Mouse (Mus musculus) mouse trophoblast stem cell (cell line): Measurements from ENCODE around the gene Plekha6.

Experiments
- in situ Hi-C, 2 experiments: fragments of 300-500 bp; cut with MseI, MboI; formaldehyde crosslinking; loops; 2 replicates in 1 of 2; 3 replicates in 1 of 2; pipeline ENCODE4 v1.15.1; 2025

Plekha6 gene

DNA sequence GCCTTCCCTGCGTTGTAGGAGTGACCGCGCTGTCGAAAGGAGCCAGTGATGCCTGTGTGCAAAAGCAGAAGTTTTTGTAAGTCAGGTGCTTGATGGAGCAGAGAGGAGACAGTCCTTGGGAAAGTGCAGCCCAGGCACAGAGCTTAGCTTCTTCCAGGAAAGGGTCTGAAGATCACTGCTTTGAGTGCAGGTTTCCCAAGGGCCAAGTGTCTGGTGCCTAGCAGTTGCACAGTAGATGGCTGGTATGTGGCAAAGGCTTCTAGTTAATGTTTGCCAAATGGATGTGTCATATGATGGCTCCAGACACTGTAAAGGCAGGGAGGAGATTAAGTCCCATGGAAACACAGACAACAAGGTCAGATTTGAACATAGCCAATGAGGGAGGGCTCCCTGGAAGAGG lies 49.9 kb downstream of the Plekha6 start:
- in situ Hi-C loops, result no loop called here

DNA sequence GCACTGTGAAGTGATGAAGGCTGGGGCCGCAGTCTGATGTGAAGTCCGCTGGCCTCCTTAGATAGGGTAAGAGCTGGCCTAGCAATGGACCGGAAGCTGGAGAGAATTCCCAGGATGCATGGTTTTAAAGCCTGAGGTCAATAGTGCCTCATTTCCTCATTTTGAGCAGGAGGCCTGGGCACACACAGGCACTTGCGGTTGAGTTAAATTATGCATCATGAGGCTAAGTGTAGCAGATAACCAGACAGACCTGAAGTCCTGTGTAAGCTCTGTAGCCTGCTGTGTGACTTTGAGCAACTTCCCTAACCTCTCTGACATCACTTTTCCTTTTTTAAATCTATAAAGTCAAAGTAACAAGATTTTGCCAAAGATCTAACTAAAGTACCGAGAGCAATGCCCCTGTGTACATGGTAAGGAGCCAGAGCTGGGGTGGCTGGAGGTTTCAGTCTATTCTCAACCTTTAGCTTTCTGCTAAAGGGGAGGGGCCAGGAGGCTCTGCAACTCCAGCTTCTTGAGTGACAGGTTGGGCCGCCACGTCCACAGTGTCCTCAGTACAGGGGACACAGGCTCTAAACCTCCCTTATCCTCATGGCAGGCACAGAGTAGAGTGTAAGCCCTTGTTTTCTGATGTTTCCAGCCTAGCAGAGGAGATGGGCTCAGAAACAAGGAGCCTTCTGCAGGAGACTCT lies 50.8 kb downstream of the Plekha6 start:
- in situ Hi-C loops, result no loop called here

DNA sequence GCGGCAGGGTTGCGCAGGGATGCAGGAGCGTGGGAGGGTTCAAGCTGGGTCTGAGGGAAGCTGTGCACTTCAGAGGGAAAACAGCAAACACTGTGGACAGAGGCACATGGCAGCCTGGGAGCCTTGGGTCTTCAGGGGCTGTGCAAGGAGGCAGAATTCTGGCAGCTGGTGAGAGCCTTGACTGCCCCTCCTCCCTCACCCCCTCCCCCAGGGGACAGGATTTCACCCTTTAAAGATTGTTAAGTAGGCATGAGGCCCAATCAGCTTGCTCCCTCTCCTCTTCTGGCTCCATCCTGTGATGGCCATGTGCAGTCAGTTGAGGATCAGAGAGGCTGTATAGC lies 51.3 kb downstream of the Plekha6 start:
- in situ Hi-C loops, result no loop called here

DNA sequence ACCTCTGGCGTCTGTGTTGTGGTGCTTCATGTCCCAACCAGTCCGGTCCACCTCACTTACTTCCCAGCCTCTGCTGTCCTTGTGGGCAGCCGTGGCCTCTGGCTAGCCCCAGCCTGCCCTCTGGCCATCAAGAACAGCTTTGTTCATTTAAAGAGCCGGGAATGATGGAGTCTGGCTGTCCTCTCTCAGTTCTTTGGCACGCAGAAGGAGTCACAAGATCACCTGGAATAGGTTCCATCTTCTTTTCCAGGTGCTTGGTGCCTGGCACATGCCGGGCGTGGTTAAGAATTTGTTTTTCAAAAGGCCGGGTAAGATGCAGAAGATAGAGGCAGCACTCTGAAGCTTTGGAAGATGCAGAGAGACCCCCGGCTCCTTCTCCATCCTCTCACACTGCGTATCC lies 51.7 kb downstream of the Plekha6 start:
- in situ Hi-C loops, result no loop called here

DNA sequence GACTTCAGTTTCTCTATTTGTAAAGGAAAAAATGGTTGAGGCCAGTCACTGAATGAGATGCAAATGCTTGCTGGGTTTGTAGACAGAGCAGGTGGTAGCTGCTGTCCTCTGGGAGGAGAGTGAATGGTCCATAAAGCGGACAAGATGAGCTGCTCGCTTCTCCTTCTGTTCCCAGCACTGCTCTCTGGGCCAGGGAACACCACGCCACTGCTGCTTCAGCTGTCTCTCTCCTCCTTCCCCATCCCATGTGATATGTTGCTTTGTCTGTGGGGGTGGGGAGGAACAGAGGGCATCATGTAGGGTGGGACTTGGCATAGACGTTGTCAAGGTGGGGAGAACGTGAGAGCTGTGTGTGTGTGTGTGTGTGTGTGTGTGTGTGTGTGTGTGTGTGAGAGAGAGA lies 53.0 kb downstream of the Plekha6 start:
- in situ Hi-C loops, result no loop called here

DNA sequence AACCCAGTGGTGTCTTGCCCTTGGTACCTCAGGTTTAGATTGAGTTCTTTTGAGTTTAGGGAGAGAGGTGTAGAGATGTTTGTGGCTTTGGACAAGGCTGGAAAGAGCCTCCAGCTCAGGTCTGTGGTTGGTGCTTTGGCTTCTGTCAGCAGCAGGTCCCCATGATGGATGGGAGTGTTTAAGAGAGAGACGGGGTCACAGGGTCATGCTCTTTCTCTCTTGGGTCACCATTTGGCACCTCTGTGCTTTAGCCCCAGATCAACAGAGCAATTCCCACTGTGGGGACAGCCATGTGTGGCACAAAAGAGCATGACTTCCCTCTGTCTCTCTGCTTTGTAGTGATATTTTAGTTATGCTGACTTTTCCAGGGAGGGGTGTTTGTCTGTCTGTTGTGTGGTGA lies 55.1 kb downstream of the Plekha6 start:
- in situ Hi-C loops, result no loop called here

DNA sequence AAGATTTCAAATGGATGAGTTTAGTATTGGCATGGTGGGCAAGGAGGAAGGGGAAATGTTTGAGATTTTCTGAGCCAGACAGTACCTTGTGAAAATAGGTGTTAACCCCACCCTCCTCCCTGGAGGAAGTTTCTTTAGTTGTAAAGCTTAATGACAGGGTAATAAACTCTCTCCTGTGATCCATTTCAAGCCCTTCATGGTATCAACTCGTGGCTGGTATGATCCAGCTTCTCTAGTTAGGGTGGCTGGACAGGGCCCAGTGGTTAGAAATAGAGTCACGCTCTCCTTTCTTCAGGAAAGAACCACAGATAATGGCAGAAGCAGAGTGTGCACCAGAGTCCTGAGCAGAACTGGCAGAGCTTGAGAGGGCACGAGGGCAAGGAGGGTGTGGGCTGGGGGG lies 57.4 kb downstream of the Plekha6 start:
- in situ Hi-C loops, result no loop called here

DNA sequence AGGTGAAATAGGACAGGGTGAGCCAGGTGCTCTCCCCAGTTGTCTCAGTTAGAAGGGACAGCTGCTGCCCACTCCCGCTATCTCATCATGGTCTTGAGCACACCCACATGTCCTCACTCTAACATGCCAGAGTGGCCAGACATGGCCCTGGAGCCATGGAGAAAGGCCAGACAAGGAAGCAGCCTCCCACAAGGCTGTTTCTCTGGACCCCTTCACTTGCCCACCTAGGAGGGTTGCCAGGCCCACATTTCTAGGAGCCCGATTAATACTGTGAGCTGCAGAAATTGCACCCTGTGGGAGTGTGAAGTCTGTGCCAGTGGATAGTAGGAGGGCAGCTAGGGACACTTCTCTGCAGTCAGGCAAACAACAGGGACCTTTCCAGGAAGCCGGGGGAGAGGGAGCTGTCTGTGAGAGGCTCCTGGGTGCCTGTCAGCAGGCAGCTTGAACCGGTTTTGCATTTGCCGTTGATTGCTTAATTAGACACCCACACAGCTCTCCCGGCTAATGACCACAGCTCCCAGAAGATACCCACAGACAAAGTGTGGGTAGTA lies 58.5 kb downstream of the Plekha6 start:
- in situ Hi-C loops, result no loop called here

DNA sequence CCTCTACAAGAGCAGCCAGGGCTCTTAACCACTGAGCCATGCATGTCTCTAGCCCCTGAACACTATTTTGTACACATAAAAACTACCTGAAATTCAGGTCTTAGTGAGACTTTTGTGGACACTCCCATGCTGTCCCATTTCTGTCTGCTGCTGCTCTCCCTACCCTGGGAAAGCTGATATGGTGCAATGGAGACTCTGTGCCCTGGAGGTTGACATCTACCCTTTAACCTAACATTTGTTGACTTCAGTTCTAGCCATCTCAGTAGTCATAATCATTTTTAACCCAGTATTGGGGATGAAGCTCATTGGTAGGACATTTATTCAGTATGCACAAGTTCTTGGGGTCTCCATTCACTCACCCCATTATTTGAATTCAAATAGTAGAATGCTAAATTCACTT lies 60.7 kb downstream of the Plekha6 start:
- in situ Hi-C loops, result no loop called here

DNA sequence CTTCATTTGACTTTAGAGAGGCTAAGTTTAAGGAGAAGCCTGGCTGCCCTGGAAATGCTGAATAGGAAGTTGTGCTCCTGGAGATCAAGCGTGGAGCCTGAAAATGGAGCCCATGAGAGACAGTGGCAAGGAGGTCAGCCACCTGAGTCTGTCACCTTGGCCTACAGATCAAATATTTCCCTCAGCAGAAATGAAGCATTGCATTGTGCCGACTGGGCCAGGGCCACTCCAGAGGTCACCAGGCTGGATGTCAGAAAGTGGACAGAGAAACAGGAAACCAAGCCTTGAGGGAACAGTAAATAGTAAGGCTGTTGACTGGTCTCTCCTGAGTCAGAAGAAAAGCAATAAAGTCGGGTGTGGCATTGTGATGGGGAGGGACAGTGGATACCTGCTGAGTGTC lies 61.1 kb downstream of the Plekha6 start:
- in situ Hi-C loops, result no loop called here

DNA sequence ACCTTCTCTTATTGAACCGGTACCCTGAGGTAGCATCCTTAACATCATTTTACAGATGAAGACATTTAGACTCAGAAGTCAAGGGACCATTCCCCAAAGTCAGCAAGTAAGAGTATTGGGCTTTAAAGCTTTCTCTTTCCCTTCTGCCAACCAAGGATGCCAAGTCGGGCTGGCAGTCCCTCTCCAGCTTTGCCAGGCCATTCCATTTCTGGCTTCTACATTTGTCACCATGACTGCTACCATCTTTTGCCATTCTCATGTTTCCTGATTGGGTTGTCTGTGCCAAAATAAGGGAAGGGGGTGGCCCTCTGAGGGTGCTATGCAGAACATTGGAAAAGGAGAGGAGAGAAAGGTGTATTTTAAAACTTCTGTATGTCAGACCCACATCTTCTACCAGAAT lies 61.6 kb downstream of the Plekha6 start:
- in situ Hi-C loops, result no loop called here

DNA sequence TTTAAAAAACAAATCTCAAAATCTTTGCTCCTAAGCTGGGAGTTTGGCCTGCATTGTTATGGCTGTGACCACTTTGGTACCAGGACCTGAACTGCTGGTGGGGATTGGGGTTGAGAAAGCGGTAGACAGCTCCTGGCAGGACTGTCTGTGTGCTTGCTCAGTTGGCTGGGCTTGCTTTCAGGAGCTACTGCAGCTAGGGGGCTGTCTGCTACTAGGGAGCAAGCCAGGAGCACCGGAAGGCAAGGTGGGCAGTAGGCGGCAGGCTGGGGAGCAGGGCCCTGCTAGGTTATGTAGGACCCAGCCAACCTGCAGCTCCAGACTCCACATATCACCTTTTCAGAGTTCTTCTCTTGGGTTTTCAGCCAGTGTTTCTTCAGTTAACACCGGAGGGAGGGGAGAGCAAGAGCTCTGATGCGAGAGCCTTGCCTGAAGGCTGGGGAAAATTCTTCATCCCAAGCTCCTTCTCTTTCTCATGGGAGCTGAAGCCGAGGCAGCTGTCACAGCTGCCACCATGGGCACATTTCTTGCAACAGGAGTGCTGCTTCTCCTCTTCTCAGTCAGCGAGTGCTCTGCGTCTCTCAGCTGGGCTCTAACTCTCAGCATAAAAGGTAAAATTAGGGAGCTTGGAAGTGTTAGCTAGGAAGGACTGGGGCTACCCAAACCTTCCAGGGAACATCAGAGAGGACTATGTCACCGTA lies 62.1 kb downstream of the Plekha6 start:
- in situ Hi-C loops, result no loop called here

DNA sequence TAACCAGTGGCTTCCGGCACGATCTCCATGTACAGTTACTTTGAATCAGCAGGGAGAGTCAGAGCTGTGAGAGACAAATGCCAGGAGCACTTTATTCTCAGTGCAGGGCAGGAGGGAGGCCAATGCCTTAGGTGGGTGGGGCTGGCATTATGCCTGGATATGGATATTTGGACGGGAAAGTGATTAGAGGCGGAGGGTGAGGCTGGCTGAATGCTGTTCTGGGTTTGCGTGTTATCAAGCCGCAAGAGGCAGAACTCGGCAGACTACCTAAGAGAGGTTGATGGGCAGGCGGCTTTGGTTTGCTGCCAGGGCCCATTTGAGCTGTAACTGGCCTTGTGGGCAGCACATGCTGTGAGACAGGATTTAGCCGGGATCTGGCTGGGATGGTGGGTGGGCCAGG lies 62.9 kb downstream of the Plekha6 start:
- in situ Hi-C loops, result no loop called here

DNA sequence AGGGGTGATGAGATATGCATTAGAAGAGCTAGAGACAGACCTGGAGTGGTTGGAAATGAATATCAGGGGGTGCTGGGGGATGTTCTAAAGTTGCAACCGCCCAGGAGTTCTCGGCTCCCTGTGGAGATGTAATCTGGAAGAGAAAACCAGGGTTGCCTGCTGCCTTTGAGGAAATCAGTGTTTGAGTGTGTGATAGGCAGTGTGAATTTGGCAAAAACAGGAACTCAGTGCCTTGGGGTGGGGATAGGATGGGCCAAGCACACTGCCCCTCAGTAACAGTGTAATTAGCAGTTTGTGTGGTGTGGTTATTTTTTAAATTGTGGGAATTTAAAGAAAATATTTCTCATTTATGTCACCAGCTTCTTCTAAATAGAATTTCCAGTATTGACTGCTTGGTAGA lies 63.4 kb downstream of the Plekha6 start:
- in situ Hi-C loops, result no loop called here

DNA sequence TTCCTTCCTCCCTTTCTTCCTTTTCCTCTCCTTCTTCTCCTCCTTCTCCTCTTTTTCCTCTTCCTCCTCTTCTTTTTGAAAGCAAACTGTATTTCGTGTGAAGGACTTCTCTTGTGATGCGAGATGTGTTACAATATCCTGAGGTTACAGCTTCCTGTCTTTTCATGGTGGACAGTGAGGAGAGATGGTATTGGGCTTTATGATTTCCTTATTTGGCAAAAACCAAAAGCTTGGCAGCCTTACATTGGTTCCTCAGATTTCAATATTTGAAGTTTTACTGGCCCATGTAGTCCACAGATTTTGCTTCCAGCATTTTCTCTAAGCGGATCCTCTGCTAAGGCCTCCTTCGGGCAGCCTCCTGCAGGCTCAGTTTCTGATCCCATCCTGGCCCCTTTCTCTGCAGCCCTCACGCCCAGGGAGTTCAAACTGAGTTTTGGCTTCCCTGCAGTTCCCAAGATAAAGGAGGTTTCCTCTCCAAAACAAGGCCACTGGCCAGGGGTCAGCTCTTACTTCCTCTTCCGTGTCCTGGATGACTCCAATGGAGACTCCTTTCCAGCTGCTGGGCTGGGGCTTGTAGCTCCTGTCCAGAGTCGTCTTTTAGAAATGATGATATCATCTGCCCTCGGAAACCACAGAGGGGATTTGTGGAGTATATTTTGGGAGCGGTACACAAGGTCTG lies 64.9 kb downstream of the Plekha6 start:
- in situ Hi-C loops, result no loop called here

DNA sequence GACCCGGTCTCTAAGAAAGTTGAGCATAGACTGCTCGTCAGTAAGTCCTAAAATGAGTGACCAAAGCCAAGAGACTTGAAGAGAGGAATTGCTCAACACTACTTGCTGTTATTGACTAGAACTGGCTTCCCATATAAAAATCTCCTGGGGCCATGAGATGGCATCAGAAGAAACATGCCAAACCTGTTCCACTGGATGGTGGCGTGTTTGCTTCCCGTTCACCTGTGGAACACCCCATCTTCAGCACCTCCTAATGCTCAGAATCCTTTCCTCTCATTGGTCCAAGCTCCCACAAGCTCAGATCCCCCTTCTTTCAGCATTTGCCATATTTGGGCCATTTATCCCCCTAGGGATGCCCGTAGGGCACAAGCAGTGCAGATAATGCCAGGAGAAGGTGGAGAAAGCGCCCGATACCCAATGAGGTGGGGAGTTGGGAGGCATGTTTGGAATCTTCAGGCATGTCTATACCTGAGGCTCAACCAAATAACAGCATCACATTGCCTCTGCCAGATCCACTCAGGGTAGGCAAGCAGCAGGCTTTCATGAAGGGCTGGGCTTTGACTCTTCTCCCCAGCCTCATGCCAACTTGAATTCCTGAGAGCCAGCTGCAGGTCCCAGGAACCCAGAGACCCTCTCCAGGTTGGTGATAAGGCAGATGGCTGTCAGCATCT lies 67.6 kb downstream of the Plekha6 start:
- in situ Hi-C loops, result no loop called here

DNA sequence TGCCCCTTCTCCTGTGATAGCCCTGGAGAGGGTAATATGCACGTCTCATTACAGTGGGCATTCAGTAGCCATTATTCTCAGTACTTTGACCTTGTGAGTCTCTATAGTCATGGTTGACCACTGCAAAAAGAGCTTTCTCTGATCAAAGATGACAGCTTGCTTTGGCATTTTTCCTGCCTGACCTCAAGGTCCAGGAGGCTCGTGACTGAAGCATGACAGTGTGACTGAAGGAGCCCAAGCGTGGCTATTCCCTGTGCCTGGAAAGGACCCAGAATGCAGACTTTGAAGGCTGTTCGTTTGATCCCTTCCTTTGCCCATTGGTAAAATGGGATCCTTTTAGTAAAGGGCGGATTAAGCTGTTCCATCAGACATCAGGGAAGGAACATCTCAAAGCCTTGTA lies 71.9 kb downstream of the Plekha6 start:
- in situ Hi-C loops, result no loop called here

DNA sequence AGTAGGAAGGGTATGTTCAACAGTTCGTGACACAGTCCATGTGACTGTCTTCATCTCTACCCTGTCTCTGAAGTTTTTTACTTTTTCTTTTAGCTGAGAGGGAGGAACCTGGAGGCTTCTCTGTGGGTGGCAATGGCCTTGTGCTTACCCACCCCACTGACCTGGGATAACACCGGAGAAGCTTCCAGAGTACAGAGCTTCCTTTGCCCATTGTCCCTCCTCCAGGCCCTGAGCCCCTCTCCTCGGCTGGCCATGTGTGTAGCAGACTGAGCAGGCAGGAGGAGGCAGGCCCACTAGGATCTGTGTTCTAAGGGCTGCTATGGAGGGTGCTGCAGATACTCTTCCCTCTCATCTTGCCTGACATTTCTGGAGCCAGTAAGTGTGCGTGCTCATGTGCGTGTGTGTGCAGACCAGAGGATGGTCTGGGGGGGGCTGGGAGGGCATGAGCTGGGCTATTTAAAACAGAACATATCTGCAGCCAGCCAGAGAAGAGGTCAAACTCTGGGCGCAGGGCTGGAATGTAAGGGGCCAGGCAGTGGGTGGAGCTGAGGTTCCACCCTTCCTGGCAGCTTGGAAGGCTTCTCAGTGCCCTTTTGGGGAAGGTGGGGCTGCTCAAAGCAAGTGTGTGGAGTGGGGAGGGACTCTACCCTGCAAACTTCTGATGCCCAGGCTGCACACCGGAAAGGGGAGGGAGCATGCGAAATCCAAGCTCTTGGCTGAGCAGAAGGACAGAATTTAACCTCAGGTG lies 72.9 kb downstream of the Plekha6 start:
- in situ Hi-C loops, result no loop called here

DNA sequence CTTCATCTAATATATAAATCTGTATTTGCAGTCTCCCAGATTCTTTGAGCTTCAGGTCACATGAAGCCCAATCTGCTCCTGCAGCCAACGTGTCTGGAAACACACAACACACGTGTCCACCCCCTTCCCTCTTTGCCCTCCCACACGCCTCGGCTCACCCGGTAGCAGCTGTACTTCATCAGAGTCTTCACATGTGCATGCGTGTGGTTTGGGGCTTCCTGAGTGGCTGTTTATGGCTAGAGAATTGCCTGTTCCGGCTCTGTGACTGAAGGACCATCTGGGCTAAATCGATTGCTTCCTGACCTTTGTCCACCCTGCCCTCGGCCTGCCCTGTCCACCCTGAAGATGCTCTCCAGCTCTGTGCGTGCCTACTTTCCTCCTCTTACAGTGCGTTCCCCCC lies 73.7 kb downstream of the Plekha6 start:
- in situ Hi-C loops, result no loop called here

DNA sequence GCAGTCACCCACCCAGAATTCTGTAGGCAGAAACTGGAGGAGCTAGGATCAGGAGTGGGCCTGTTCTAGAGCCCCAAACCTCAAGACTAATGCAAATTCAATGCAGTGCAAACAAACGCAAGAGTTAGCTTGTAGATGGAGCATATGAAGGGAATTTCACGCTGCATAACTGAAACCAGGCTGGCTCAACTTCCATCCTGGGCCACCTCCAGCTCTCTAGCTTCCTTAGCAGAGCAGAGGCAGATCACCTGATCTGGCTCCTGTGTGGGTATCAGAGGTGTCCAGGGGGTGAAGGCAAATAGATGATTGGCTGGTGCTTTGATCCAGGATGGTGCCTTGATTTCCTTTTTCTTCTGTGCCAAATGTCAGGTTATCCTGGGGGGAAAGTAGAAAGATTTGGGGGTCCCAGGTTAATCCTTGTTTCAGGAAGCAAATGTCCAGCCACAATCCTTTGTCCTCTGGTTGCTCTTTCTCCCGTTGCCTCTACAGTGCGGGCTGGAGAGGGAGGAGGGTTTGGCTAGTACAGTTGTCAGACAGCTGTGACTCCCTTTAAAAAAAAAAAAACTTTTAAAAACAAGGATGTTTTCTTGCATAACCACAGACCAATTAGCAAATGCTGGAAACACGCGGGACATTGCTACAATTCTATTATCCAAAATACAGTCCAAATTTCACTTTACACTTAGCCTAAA lies 75.3 kb downstream of the Plekha6 start:
- in situ Hi-C loops, result no loop called here

DNA sequence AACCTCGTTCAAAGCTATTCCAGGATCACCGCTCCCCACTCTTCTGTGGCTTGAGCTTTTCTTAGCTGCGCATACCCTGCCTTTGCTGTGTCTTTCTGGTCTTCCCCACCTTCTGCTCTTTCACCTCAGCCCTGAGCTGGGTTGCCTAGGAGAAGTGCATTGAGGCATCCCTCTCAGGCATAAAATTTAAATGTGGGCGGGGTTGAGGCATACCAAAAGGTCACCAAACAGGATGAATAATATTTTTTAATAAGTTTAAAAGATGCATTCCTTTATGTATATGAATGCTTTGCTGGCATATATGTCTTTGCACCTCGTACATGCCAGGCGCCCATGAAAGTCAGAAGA lies 75.8 kb downstream of the Plekha6 start:
- in situ Hi-C loops, result no loop called here
